Mouse (Mus musculus): ENCODE data around the gene Dennd6b.

The Dennd6b gene

GRCm38 (mm10) chr15:89181561-89182270 lies 14.6 kb downstream of the Dennd6b start:
- DNase-seq (ENCODE audit: low read depth), result no peak

GRCm38 (mm10) chr15:89180571-89181229 lies 15.6 kb downstream of the Dennd6b start, which contains the start of gene Plxnb2:
Gene Plxnb2 (minus strand): TSS chr15:89180788.
- no peak for DNase-seq (ENCODE audit: low read depth)

- DNase-seq (ENCODE audit: low read depth), result no peak
Observed at GRCm38 (mm10) chr15:89180081-89180541, 16.2 kb downstream of the Dennd6b start.

- no peak for DNase-seq (ENCODE audit: low read depth)
Observed at GRCm38 (mm10) chr15:89179630-89179964, 16.7 kb downstream of the Dennd6b start.

GRCm38 (mm10) chr15:89178954-89179629 lies 17.2 kb downstream of the Dennd6b start:
- no peak for DNase-seq (ENCODE audit: low read depth)

- DNase-seq (ENCODE audit: low read depth), result no peak
Observed at GRCm38 (mm10) chr15:89178260-89178860, 17.9 kb downstream of the Dennd6b start.

- no peak for DNase-seq (ENCODE audit: low read depth)
Observed at GRCm38 (mm10) chr15:89177576-89178259, 18.6 kb downstream of the Dennd6b start.

GRCm38 (mm10) chr15:89177121-89177520 lies 19.2 kb downstream of the Dennd6b start:
- no peak for DNase-seq (ENCODE audit: low read depth)

- no peak for DNase-seq (ENCODE audit: low read depth)
Observed at GRCm38 (mm10) chr15:89175411-89176155, 20.7 kb downstream of the Dennd6b start.

GRCm38 (mm10) chr15:89174889-89175339 lies 21.4 kb downstream of the Dennd6b start:
- DNase-seq (ENCODE audit: low read depth), result no peak

GRCm38 (mm10) chr15:89173906-89174214 lies 22.4 kb downstream of the Dennd6b start:
- no peak for DNase-seq (ENCODE audit: low read depth)

- DNase-seq (ENCODE audit: low read depth), result no peak
Observed at GRCm38 (mm10) chr15:89173024-89173905, 23.0 kb downstream of the Dennd6b start.

GRCm38 (mm10) chr15:89172276-89172935 lies 23.9 kb downstream of the Dennd6b start:
- DNase-seq (ENCODE audit: low read depth), result no peak

- DNase-seq (ENCODE audit: low read depth), result no peak
Observed at GRCm38 (mm10) chr15:89171526-89172051, 24.7 kb downstream of the Dennd6b start.

- no peak for DNase-seq (ENCODE audit: low read depth)
Observed at GRCm38 (mm10) chr15:89170102-89170501, 26.2 kb downstream of the Dennd6b start.

GRCm38 (mm10) chr15:89169431-89169830 lies 26.9 kb downstream of the Dennd6b start:
- DNase-seq (ENCODE audit: low read depth), result no peak

- no peak for DNase-seq (ENCODE audit: low read depth)
Observed at GRCm38 (mm10) chr15:89168922-89169321, 27.4 kb downstream of the Dennd6b start.

- no peak for DNase-seq (ENCODE audit: low read depth)
Observed at GRCm38 (mm10) chr15:89165478-89165877, 30.8 kb downstream of the Dennd6b start.

- no peak for DNase-seq (ENCODE audit: low read depth)
Observed at GRCm38 (mm10) chr15:89161397-89161796, 34.9 kb downstream of the Dennd6b start.
